Mouse (Mus musculus): Measurements from ENCODE around the gene Rbms3.

The Rbms3 gene

DNA sequence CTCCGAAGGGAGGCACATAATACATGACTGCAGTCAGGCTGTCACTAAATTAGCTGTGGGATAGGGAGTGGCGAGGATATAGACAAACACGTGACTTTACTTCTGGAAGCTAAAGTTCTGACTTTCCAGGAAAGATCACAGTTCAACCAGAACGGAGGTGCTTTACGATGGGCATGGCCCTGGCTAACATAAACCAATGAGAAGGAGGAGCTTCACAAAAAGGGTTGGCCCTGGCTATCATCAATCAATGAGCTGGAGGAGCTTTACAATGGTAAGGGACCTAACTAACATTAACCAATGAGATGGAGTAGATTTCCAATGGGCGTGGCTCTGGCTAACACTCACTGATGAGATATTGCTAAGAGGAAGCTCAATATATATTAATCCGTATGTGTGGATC lies 457.2 kb downstream of the Rbms3 start:
- no peak for DNase-seq

DNA sequence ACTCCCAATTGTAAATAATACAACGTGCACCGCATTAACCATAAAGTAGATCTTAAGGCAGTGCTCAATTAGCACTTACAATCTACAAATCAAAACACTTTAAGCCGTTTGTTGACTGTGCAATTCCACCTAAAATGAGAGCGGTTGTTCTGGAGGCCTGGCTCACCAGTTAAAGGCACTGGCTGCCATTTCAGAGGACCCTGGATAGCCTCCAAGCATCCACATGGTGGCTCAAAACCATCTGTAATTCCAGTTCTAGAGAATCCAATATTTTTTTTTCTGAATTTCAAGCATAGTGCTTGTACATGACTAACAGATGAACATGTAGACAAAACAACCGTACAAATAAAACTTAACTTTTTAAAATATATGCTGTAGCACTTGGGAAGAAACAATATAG lies 460.5 kb downstream of the Rbms3 start:
- peak; percentile 34 to 39 for DNase-seq

DNA sequence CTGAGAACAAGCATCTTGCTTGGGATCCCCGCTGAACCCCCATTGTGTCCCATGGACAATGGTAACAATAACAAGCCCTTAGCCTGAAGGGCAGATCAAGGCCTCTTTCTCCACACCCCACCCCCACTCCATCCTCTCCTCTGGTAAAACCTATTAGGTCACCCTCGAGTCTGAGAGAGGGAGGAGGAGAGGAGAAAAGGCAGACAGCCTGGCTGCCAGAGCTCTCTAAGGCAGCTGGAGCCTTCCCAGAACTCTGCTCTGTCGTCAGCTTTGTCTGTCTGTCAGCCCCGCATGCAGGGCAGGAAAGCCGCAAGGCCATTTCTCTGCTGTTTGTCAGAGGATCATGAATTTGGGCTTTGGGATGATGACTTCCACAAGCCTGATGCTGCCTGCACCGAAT lies 466.6 kb downstream of the Rbms3 start:
- DNase-seq: no peak

DNA sequence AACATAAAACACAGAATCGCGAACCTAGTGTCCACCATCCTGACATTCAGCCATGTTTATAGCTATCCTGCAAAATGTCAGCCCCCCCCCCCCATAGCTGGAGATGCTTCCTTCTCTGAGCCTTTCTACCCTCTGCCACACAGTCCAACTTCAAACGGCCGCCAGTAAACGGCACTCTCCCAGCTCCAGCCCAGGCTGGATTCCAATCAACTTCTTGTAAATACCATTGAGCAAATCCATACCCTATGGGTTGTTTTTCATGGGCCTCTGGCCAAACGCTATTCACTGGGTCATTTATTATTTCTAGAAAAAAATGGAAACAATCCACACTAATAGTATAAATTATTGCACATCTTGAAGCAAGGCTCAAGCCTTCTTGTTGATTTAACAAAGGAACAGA lies 468.6 kb downstream of the Rbms3 start:
- DNase-seq: no peak

DNA sequence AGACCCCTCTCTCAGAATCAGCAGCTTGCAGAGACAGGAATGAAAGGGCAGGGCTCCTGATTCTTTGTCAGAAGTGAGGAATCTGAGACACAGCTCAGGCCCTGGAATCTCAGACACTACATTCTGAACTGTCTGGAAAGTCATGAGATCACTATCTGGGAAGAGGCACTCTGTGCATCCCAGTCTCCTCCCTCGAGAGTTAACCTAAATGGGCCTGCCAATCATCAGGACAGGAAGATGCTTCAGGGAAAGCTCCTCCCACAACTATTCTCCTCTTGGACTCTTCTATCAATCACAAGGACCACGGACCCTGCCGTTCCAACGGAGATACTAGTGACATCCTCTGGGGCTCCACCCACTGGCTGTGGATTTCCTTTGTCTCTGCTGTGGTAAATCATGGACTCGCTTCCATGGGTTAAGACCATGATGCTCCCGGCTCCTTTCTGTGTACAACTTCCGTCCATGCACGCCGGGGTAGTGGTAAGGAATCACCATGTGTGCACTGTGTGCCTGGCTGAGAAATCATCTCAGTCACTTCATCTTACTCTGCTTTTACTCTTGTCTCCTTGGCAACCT lies 473.3 kb downstream of the Rbms3 start:
- DNase-seq: no peak

DNA sequence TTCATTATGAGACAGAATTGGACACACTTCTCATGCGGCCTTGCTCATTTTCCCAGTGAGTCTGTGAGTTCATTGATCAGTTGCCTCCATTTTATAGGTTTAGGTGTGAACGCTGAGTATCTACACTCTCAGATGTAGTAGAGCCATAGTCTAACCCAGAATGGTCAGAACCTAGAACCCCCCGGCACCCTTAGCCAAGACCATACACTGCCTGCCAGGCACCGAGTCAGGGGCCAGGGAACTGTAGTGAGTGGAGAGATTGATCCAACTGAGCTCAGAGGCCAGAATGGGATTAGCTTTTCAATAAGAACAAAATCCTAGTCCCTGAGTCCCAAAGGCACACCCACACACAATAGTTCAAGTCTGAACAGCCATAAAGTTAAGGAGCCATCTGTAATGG lies 475.1 kb downstream of the Rbms3 start:
- no peak for DNase-seq

DNA sequence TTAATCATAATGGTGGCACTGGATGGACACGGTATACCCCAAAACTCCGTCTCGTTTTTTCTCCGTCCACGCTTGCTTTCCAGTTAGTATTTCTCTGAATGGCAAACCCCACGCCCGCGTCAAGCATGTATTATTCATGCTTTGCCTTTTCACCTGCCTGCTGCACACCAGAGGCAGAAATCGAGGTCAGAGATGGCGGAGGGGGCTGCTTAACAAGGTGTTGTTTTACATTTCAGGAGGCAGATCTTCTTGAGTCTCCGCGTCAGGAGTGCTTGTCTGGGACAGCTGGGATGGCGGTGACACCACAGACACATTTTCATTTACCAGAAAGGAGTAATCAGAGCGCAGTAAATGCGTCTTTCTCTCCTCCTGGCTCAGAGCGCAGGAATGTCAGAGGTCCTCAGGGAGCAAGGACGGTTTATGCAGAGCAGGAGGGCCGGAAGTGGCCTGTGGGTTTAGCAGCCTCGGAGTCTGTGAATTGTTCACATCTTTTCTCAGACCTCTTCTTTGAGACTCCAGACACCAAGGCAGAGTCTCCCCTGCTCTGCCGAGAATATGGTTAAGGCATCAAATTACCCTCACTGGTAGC lies 475.9 kb downstream of the Rbms3 start:
- no peak for DNase-seq

DNA sequence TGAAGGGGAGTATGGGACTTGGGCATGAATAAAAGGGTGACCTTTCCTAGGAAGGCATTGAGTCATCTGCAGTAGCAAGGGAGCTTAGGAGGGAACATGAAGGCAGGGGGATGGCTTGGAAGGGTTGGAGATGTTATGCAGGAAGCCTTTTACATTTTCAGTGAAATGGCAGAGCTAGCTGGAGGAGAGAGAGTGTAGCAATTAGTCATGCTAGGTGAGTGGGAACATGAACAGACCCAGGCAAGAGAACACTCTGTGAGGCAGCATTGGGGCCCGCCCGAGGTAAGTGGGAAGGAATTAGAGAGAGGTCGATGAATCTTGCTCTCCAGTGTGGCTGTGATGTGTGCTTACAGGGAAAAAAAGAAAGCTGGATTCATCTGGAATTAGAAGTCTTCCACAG lies 477.8 kb downstream of the Rbms3 start:
- DNase-seq: no peak

DNA sequence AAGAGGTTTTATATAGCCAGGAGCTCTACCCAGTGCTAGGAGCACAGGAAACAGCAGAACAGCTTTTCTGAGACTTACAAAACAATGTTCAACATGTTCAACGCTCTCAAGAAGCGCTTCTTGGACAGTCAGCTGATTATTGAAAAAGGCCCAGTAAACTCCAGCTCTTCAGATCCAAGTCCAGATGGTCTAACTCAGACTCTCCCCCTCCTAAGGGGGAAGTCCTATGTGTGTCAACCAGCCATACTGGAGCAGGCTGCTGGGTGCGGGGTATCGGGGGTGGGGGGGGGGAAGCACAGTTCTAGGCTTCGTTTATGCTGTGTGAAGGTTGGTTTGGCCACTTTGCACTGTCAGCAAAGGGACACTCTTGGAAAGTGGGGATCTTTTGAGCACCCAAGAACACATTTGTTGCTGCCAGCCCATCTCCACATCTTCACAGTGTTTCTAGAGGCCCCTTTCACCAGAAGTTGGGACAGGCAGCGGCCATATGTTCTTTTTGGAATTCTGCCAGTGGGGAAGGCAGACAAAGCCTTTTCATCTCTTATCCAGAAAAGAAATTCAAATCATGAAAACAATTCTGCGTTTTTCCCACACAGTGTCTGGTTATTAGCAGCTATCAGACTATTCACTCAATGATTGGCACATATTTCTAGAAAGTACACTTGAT lies 485.5 kb downstream of the Rbms3 start:
- DNase-seq: peak; percentile 20 to 28

DNA sequence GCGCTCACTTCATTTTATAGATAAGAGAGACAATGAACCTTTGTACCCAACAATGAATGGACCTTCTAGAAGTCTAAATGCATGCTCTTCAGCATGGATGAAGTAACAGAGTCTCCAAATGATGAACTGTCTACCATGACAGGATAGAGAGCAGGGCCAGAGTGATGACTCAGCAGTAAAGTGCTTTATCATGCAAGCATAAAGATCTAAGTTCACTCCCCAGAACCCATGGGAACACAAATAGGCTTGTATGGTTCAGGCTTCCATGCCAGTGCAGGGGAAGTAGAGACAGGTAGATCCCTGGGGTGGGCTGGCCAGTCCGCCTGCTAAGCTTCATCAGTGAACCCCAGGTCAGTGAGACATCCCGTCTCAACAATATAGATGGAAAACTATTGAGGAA lies 489.7 kb downstream of the Rbms3 start:
- DNase-seq: no peak

DNA sequence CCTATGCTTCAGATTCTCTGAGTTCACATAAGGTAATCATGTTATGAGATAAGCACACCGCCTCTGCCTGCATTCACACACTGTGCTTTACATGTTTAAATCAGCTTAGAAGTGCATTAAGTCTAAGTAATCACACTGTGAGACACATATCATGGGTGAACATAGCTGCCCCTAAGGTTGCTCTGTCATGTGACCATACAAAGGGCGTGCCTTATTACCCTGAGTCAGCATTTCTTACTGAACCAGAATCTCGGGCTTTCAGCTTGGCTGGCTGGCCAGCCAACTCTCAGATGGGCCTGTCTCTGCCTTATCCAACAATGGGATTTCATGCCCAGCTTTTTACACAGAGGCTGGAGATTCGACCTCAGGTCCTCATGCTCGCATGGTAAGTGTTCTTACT lies 493.3 kb downstream of the Rbms3 start:
- no peak for DNase-seq

DNA sequence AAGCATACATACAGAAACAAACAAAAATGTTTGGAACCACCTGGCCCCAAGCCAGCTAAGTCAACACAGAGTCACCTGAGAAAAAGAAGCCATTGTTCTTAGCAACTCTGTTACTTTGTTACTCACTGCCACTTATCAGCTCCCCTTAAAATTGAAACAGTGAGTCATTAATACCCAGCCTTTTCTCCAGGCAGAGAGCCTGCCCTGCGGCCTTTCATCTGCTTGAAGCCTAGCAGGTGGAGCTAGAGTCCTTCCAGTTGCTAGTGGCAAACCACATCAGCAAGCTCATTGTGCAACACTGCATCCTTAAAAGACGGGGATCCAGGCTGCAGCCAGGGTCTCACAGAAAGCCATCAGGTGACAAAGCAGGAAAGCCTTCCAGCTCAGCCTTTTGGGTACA lies 495.7 kb downstream of the Rbms3 start:
- DNase-seq: no peak

DNA sequence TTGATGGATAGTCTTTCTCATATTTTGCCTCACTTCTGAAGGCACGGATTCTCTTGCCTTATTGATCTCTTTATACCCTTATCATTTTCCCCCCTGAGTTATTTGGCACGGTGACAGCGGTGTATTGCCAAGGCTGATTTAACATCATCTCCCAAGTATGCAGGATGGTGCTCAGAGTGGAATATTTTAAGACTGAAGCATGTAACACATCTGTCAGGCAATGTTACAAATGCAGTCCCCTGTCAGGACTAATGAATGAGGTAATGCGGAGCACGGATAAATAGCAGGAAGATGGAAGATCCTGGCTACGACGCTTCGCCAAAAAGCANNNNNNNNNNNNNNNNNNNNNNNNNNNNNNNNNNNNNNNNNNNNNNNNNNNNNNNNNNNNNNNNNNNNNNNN lies 502.9 kb downstream of the Rbms3 start:
- DNase-seq: no peak

DNA sequence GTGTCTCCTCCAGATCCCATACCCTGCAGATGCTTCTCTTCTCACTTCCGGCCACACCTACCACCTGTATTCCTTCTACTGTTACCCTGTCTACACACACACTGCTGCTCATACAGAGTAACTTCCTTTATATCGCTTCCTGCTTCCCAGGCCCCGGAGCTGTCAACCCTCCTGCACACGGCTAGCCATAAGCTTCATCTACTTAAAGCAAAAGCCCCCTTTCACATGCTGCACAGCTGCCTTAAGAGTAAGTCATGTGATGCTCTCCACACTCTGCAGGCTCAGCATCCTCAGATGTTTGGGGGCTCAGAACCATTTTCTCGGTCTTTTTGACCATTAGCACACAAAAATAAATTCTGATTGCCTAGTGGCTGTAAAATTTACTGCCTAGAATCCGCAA lies 503.9 kb downstream of the Rbms3 start:
- no peak for DNase-seq

DNA sequence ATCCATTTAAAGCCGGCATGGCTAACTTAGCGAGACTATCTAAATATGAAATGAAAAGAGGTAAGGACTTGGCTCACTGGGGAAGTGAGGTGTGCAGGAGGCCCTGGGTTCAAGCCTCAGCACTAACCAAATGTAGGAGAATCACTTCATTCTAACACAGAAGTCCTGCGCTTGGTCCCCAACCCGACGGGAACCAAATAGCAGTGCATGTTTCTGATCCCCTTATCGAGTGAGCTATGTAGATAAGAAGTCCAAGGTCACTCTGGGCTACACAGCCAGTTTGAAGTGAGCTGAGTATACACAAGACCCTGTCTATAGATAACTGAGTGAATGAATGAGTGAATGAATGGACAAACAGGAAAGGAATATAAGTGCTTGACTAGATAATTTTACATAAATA lies 508.1 kb downstream of the Rbms3 start:
- no peak for DNase-seq

DNA sequence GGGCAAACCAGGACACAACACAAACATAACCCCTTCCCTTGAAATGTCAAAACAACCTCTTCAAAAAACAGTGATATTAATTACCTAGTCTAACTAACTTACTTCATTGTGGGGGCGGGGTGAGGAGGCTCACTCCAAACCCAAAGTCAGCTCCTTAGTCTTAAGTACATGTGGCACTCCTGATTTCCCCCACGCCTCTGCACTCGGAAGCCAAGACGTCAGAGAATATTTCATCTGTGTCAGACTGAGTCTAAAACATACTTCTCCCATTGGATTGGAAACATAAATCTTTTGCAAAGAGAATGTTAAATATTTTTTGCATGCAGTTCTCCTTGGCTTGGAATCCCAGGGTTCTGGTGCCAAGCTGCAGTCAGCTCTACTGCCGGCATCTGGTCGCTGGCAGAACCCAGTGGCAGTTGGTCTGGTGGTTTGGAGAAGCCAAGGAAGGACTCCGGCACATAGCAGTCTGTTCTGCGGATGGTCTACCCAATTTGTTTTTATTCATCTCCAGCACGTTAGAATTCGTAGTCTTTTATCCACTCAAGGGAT lies 512.5 kb downstream of the Rbms3 start:
- DNase-seq: no peak

DNA sequence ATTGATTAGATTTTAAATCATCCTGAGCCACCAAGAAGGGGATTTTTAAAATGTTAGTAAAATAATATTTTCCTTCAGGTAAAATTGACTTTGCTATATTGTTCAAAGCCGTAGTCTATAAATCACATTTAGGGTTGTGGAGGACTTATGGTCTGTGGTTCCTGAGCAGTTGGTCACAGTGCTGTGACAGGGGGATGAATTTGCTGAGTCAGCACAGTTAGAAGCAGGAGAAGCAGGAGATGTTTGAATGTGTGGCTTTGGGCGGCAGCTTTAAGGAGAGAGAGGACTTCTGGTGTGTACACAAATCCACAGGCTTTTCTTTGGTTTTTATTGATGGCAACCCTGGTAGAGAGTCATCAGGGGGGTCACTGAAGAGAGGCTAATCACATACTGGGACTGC lies 514.1 kb downstream of the Rbms3 start:
- no peak for DNase-seq

DNA sequence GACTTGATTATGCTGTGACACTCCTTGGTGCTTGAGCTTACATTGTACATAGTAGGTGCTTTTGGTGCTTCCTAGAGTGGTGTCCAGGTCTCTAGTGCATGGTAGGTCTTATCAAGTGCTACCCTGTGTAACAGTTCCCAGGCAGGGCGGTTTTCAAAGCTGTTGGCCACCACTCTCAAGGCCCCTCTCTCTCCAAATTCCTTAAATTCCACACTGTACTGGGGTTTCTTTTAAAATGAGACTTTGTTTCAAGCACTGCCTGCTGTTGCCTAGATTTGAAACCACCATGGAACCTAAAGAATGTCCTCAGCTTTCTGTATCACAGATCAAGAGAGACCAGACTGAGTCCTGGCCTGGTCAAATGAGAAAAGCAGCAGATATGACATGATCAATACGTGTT lies 516.1 kb downstream of the Rbms3 start:
- DNase-seq: no peak

DNA sequence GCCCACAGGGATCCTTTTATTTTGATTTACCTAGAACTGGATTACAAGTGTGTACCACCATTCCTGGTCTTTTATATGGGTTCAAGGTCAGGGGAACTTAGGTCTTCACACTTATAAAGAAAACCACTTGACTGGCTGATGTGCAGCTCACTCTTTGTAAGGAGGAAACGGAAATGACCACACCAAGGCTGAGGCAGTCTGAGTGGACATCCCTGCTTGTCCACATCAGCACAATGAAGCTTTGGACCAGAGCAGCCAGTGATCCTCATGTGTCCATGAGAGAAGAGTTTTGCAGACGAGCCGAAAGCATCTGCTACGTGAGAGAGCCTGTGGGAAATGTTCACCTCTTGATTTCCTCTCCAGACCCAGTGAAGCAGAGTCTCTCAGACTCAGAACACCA lies 521.8 kb downstream of the Rbms3 start:
- no peak for DNase-seq

DNA sequence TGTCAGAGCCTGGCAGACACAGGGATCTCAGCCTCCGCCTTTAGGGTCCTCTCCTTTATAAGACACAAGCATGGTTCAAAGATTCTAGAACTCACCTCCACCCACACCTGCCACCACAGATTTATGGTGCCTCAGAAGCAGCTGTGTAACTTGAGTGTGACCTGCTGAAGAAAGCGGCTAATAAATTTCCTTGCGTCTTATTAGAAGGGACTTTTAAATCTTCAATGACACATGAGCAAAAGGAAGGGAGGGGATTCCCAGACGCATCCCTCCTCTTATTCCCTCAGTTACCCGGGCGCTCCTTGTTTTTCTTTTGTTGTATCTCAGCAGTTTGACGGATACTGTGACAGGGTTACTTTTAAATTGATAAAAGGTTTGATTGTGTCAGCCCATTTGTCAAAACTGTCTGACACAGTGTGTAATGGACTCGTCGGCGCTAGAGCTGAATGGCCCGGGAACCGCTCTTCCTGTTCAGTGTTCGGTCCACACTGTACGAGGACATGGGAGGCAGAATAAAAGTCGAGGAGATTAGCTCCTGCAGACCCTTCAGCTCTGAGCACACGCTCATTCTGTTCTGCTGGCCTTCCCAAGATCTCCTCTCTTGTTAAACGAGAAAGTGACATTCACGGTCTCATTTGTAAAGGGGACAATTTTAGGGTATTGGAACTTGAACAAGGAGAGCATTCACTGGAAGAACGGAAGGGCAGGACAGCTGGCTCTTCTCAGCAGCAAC lies 527.3 kb downstream of the Rbms3 start:
- DNase-seq: no peak

DNA sequence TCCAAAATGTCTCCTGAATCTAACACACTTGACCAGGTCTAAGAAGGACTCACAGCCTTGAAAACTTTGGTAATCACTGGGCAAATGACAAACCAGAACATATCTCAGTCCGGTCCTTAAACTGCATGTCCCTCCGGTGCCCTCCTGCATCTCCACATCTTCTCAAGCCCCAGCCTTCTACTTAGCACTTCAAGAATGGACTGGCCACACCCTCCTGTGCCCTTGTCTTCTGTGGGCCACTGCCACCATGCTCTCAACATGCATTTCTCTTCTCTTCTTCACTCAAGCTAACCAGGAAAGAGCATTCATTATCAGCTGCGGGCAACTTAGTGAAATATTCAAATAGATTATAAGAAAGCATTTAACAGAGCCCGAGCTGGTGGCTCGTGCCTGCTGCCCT lies 529.5 kb downstream of the Rbms3 start:
- no peak for DNase-seq

DNA sequence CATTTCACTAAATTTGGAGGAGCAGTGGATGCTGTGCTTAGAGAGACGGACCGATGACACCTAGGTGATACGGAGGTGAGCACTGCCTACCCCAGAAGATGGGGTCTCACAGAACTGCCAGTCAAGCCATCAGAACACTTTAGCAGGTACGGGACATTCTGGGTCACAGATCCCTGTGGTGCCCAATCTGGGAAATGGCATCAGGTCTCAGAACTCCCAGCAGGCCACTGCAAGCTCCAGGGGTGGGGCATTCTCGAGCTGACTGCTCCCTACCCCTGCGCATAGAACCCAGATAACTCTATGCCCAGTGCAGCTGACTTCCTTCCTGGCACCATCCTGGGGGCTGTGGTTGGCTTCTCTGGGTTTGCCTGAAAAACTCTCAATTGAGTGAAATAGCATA lies 536.2 kb downstream of the Rbms3 start:
- no peak for DNase-seq

DNA sequence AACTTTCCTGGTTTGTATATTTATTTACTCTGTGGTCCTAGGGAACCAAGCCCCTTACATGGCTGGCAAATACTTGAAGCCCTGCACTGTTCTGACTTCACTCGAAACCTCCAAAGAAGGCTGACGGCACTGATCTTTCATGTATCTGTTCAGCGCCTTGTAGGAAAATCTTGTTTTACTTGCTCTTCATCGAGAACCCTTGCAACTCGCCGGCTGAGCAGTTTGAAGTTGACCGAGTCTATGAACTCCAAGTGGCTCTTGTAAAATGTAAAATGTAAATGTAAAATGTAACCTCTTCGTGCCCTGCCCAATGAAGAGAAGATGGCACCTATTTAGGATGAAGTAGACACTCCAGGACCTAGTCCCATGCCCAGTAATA lies 537.5 kb downstream of the Rbms3 start:
- DNase-seq: no peak

Measured in cerebellum, postnatal 36 days (tissue).